Mouse (Mus musculus): ENCODE results near the gene Qrfp. TPM values are rescaled to one million over a fixed set of nuclear protein-coding genes. Genes with fewer than 3 reads are reported as not detected.

Gene Qrfp
- polyA plus RNA-seq, 1 experiment: 0.17 TPM

GRCm38 (mm10) chr2:31803480-31803879 is 6.9 kb downstream of the Qrfp start:
- H3K27me3 ChIP-seq (replicated peaks): peaks cover 11% of the 10 kb centered on the region
- TF ChIP-seq GATA1 (IDR thresholded peaks at IDR 0.05; ENCODE audit: borderline replicate concordance, low read length): no peak
- no peak for TF ChIP-seq FLI1 (IDR thresholded peaks at IDR 0.05; ENCODE audit: low read length)
- H3K9me3 ChIP-seq: no peaks in the 10 kb centered on the region
- no peak overlapping the region for H3K4me3 ChIP-seq (replicated peaks)
- peaks cover 14% of the 10 kb centered on the region for H3K4me1 ChIP-seq
- peaks cover 91% of the 10 kb centered on the region for H3K36me3 ChIP-seq (replicated peaks; ENCODE audit: low read length)

DNA sequence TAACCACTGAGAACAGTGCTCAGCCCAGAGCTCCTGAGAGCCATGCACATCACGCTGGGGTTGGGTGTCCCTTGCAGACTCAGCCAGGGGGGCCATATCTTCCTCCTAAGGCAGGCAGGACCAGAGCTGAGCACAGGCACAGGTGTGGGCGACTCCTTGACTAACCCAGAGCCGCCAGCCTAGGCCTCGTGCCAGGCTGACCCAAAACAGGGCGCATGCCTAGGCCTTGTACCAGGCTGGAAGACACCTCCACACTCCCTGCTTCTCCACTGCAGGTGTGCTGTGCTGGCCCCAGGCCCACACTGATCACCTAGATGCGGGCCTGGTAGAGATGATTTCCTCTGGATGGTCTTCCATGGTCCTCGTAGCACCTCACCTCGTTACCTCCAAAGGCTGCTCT is 7.6 kb downstream of the Qrfp start:
- peaks cover 92% of the 10 kb centered on the region for H3K36me3 ChIP-seq (replicated peaks; ENCODE audit: low read length)
- H3K27me3 ChIP-seq (replicated peaks): peaks cover 9% of the 10 kb centered on the region
- peaks cover 7% of the 10 kb centered on the region; the same call in 1 of the 2 replicates for H3K4me1 ChIP-seq
- TF ChIP-seq GATA1 (IDR thresholded peaks at IDR 0.05; ENCODE audit: borderline replicate concordance, low read length) (no peak), FLI1 (IDR thresholded peaks at IDR 0.05; ENCODE audit: low read length) (no peak)
- no peaks in the 10 kb centered on the region for H3K9me3 ChIP-seq
- no peak overlapping the region for H3K4me3 ChIP-seq (replicated peaks)

DNA sequence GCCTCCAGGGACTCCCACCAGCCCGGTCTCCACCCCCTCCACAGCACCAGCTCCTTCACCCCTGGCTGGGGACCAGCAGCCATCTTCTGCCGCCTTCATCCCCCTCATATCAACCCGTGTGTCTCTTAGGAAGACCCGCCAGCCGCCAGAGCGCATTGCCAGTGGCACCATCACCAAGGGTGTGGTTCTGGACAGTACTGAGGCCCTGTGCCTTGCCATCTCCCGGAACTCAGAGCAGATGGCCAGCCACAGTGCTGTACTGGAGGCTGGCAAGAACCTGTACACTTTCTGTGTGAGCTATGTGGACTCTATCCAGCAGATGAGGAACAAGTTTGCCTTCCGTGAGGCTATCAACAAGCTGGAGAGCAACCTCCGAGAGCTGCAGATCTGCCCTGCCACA is 9.0 kb downstream of the Qrfp start:
- Histone ChIP-seq H3K4me3 (replicated peaks) (no peak overlapping the region), H3K9me3 (no peaks in the 10 kb centered on the region), H3K36me3 (replicated peaks; ENCODE audit: low read length) (peaks cover 95% of the 10 kb centered on the region), H3K27me3 (replicated peaks) (peaks cover 3% of the 10 kb centered on the region), H3K4me1 (peaks cover 3% of the 10 kb centered on the region; the same call in 1 of the 2 replicates)
- no peak for TF ChIP-seq GATA1 (IDR thresholded peaks at IDR 0.05; ENCODE audit: borderline replicate concordance, low read length)

- TF ChIP-seq GATA1 (IDR thresholded peaks at IDR 0.05; ENCODE audit: borderline replicate concordance, low read length): no peak
- TF ChIP-seq FLI1 (IDR thresholded peaks at IDR 0.05; ENCODE audit: low read length): no peak
- Histone ChIP-seq H3K36me3 (replicated peaks; ENCODE audit: low read length) (peaks cover 97% of the 10 kb centered on the region), H3K4me1 (no peaks in the 10 kb centered on the region), H3K9me3 (no peaks in the 10 kb centered on the region), H3K27me3 (replicated peaks) (no peaks in the 10 kb centered on the region), H3K4me3 (replicated peaks) (no peak overlapping the region)
Measured at GRCm38 (mm10) chr2:31796943-31797342, 13.4 kb downstream of the Qrfp start.

GRCm38 (mm10) chr2:31792611-31793010 is 17.8 kb downstream of the Qrfp start:
- no peaks in the 10 kb centered on the region for H3K4me1 ChIP-seq
- H3K4me3 ChIP-seq (replicated peaks): no peak overlapping the region
- H3K36me3 ChIP-seq (replicated peaks; ENCODE audit: low read length): peaks cover 91% of the 10 kb centered on the region
- TF ChIP-seq GATA1 (IDR thresholded peaks at IDR 0.05; ENCODE audit: borderline replicate concordance, low read length) (no peak), FLI1 (IDR thresholded peaks at IDR 0.05; ENCODE audit: low read length) (no peak)
- H3K9me3 ChIP-seq: no peaks in the 10 kb centered on the region
- no peaks in the 10 kb centered on the region for H3K27me3 ChIP-seq (replicated peaks)

- H3K27me3 ChIP-seq (replicated peaks): no peaks in the 10 kb centered on the region
- no peaks in the 10 kb centered on the region for H3K4me1 ChIP-seq
- H3K4me3 ChIP-seq (replicated peaks): no peak overlapping the region
- H3K36me3 ChIP-seq (replicated peaks; ENCODE audit: low read length): peaks cover 91% of the 10 kb centered on the region
- no peak for TF ChIP-seq FLI1 (IDR thresholded peaks at IDR 0.05; ENCODE audit: low read length)
- TF ChIP-seq GATA1 (IDR thresholded peaks at IDR 0.05; ENCODE audit: borderline replicate concordance, low read length): no peak
- no peaks in the 10 kb centered on the region for H3K9me3 ChIP-seq
Measured at GRCm38 (mm10) chr2:31791260-31791659, 19.1 kb downstream of the Qrfp start.

DNA sequence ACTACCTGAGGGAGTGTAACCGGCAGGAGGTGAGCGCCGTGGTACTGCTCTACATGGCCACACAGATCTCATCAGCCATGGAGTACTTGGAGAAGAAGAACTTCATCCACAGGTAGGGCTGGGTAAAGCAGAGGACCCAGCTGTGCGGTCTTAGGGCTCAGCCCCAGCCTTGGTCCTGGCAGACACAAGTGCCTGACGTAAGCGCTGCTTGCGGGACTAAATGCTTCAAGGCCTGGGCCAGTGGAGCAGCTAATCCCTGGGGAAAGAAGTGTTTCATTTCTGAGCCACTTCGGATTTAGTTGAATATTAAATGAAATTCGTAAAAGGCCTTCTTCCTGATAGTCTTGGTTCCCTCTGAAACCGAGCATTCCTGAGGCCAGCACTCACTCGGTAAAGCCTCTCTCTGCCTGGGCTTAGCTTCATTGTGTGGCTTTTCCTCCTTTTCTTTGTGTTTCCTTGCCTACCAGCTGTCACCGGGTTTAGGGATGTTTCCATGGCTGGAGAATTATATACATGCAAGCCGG is 19.6 kb downstream of the Qrfp start:
- Histone ChIP-seq H3K9me3 (no peaks in the 10 kb centered on the region), H3K4me3 (replicated peaks) (no peak overlapping the region), H3K4me1 (no peaks in the 10 kb centered on the region), H3K36me3 (replicated peaks; ENCODE audit: low read length) (peaks cover 91% of the 10 kb centered on the region), H3K27me3 (replicated peaks) (no peaks in the 10 kb centered on the region)
- TF ChIP-seq FLI1 (IDR thresholded peaks at IDR 0.05; ENCODE audit: low read length): no peak
- no peak for TF ChIP-seq GATA1 (IDR thresholded peaks at IDR 0.05; ENCODE audit: borderline replicate concordance, low read length)

DNA sequence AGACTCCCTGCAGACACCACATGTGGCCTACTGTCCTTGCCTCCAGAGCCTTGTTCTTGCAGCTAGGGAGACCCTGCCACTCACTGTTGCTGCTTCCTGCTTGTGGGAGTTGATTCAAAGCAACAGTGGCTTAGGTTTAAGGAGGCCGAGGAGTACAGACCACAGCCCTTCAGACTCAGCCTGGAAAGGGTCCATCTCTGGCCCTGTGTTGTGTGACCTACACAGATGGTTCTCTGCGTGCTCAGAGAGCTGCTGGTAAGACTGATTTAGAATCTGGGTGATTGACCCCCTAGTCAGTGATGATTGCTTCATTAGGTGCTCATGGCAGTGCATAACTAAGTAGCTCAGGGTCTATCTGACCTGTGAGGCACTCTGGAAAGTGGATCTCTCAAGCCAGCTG is 21.2 kb downstream of the Qrfp start:
- H3K4me3 ChIP-seq (replicated peaks): no peak overlapping the region
- no peaks in the 10 kb centered on the region; the same call in 1 of the 2 replicates for H3K4me1 ChIP-seq
- no peaks in the 10 kb centered on the region for H3K9me3 ChIP-seq
- peaks cover 92% of the 10 kb centered on the region for H3K36me3 ChIP-seq (replicated peaks; ENCODE audit: low read length)
- no peaks in the 10 kb centered on the region for H3K27me3 ChIP-seq (replicated peaks)
- no peak for TF ChIP-seq FLI1 (IDR thresholded peaks at IDR 0.05; ENCODE audit: low read length)
- TF ChIP-seq GATA1 (IDR thresholded peaks at IDR 0.05; ENCODE audit: borderline replicate concordance, low read length): no peak

- peaks cover 93% of the 10 kb centered on the region for H3K36me3 ChIP-seq (replicated peaks; ENCODE audit: low read length)
- no peaks in the 10 kb centered on the region; the same call in 1 of the 2 replicates for H3K4me1 ChIP-seq
- no peak for TF ChIP-seq FLI1 (IDR thresholded peaks at IDR 0.05; ENCODE audit: low read length)
- TF ChIP-seq GATA1 (IDR thresholded peaks at IDR 0.05; ENCODE audit: borderline replicate concordance, low read length): no peak
- H3K9me3 ChIP-seq: no peaks in the 10 kb centered on the region
- H3K4me3 ChIP-seq (replicated peaks): no peak overlapping the region
- no peaks in the 10 kb centered on the region for H3K27me3 ChIP-seq (replicated peaks)
Measured at GRCm38 (mm10) chr2:31788227-31788626, 22.2 kb downstream of the Qrfp start.

- peaks cover 94% of the 10 kb centered on the region for H3K36me3 ChIP-seq (replicated peaks; ENCODE audit: low read length)
Measured at GRCm38 (mm10) chr2:31787029-31787428, 23.4 kb downstream of the Qrfp start.

More at GRCm38 (mm10) chr2:31787029-31787428, 23.4 kb downstream of the Qrfp start:
- Histone ChIP-seq H3K27me3 (replicated peaks) (no peaks in the 10 kb centered on the region), H3K4me3 (replicated peaks) (no peak overlapping the region), H3K4me1 (peaks cover 7% of the 10 kb centered on the region; the same call in 1 of the 2 replicates), H3K9me3 (no peaks in the 10 kb centered on the region)
- no peak for TF ChIP-seq GATA1 (IDR thresholded peaks at IDR 0.05; ENCODE audit: borderline replicate concordance, low read length)
- TF ChIP-seq FLI1 (IDR thresholded peaks at IDR 0.05; ENCODE audit: low read length): no peak
